Mouse (Mus musculus): Measurements from ENCODE around the gene Mfsd12. TPM values are rescaled to one million over a fixed set of nuclear protein-coding genes. Genes with fewer than 3 reads are reported as not detected.
A peak's percentile ranks its signal among the peaks of the same experiment; 100 is the strongest.

Mfsd12 gene
- polyA plus RNA-seq, 1 experiment from 2014 or later, result 11.5 TPM

GRCm38 (mm10) chr10:81340551-81341332, 16.5 kb upstream of the Mfsd12 start:
- no peak overlapping the region for H3K9ac ChIP-seq (replicated peaks; ENCODE audit: low read depth, low read length)
- no peak overlapping the region for H3K4me3 ChIP-seq (replicated peaks; ENCODE audit: low read length)
- 41% methylated on average over 17 of the region's 17 CpGs for WGBS
- peaks cover 35% of the 10 kb centered on the region for H3K27me3 ChIP-seq (replicated peaks; ENCODE audit: control insufficient read depth, insufficient read depth, low read length)
- H3K4me2 ChIP-seq (ENCODE audit: low read length), result no peak overlapping the region
- H3K9me3 ChIP-seq (ENCODE audit: control insufficient read depth, low read length), result no peaks in the 10 kb centered on the region
- peaks cover 6% of the 10 kb centered on the region for H3K4me1 ChIP-seq (replicated peaks; ENCODE audit: control insufficient read depth, insufficient read depth, low read length)
- no peaks in the 10 kb centered on the region for H3K36me3 ChIP-seq (ENCODE audit: control insufficient read depth, insufficient read depth)
- no peak for ATAC-seq
- no peak overlapping the region for H3K27ac ChIP-seq (ENCODE audit: low read length)

- Histone ChIP-seq H3K27ac (ENCODE audit: low read length) (no peak overlapping the region), H3K36me3 (ENCODE audit: control insufficient read depth, insufficient read depth) (no peaks in the 10 kb centered on the region), H3K4me2 (ENCODE audit: low read length) (no peak overlapping the region), H3K4me1 (replicated peaks; ENCODE audit: control insufficient read depth, insufficient read depth, low read length) (peaks cover 7% of the 10 kb centered on the region), H3K9ac (replicated peaks; ENCODE audit: low read depth, low read length) (no peak overlapping the region), H3K4me3 (replicated peaks; ENCODE audit: low read length) (no peak overlapping the region), H3K9me3 (ENCODE audit: control insufficient read depth, low read length) (no peaks in the 10 kb centered on the region), H3K27me3 (replicated peaks; ENCODE audit: control insufficient read depth, insufficient read depth, low read length) (peaks cover 35% of the 10 kb centered on the region)
- 32% methylated on average over 16 of the region's 16 CpGs for WGBS
- ATAC-seq, result no peak
Observed at GRCm38 (mm10) chr10:81341333-81341949, 15.8 kb upstream of the Mfsd12 start.

GRCm38 (mm10) chr10:81342686-81343505, 14.4 kb upstream of the Mfsd12 start, which contains the start of gene Gipc3:
Gene Gipc3, minus strand, starts transcription at chr10:81343266.
- H3K4me2 ChIP-seq (ENCODE audit: low read length), result peak within 1 kb of the TSS; percentile 57
- 6% methylated on average over 58 of the region's 67 CpGs for WGBS
- H3K27me3 ChIP-seq (replicated peaks; ENCODE audit: control insufficient read depth, insufficient read depth, low read length), result peaks cover 38% of the 10 kb centered on the region
- H3K4me1 ChIP-seq (replicated peaks; ENCODE audit: control insufficient read depth, insufficient read depth, low read length), result peaks cover 15% of the 10 kb centered on the region
- no peak for ATAC-seq
- H3K36me3 ChIP-seq (ENCODE audit: control insufficient read depth, insufficient read depth), result no peaks in the 10 kb centered on the region
- no peaks in the 10 kb centered on the region for H3K9me3 ChIP-seq (ENCODE audit: control insufficient read depth, low read length)
- peak within 1 kb of the TSS; percentile 41 for H3K4me3 ChIP-seq (replicated peaks; ENCODE audit: low read length)
- peak within 1 kb of the TSS; percentile 45 for H3K9ac ChIP-seq (replicated peaks; ENCODE audit: low read depth, low read length)
- no peak within 1 kb of the TSS for H3K27ac ChIP-seq (ENCODE audit: low read length)

GRCm38 (mm10) chr10:81344421-81345161, 12.7 kb upstream of the Mfsd12 start:
- 52% methylated on average over 8 of the region's 8 CpGs for WGBS
- H3K36me3 ChIP-seq (ENCODE audit: control insufficient read depth, insufficient read depth), result no peaks in the 10 kb centered on the region
- ATAC-seq, result no peak

GRCm38 (mm10) chr10:81345162-81345534, 12.1 kb upstream of the Mfsd12 start:
- no peak for ATAC-seq
- 86% methylated on average over 4 of the region's 4 CpGs for WGBS
- H3K4me2 ChIP-seq (ENCODE audit: low read length), result no peak overlapping the region
- no peak overlapping the region for H3K27ac ChIP-seq (ENCODE audit: low read length)
- H3K4me1 ChIP-seq (replicated peaks; ENCODE audit: control insufficient read depth, insufficient read depth, low read length), result peaks cover 24% of the 10 kb centered on the region
- no peaks in the 10 kb centered on the region for H3K36me3 ChIP-seq (ENCODE audit: control insufficient read depth, insufficient read depth)
- H3K27me3 ChIP-seq (replicated peaks; ENCODE audit: control insufficient read depth, insufficient read depth, low read length), result peaks cover 38% of the 10 kb centered on the region
- H3K9ac ChIP-seq (replicated peaks; ENCODE audit: low read depth, low read length), result no peak overlapping the region
- H3K4me3 ChIP-seq (replicated peaks; ENCODE audit: low read length), result no peak overlapping the region
- no peaks in the 10 kb centered on the region for H3K9me3 ChIP-seq (ENCODE audit: control insufficient read depth, low read length)

More at GRCm38 (mm10) chr10:81344421-81345161, 12.7 kb upstream of the Mfsd12 start:
- no peak overlapping the region for H3K4me3 ChIP-seq (replicated peaks; ENCODE audit: low read length)
- H3K27me3 ChIP-seq (replicated peaks; ENCODE audit: control insufficient read depth, insufficient read depth, low read length), result peaks cover 38% of the 10 kb centered on the region
- H3K4me2 ChIP-seq (ENCODE audit: low read length), result no peak overlapping the region
- no peak overlapping the region for H3K27ac ChIP-seq (ENCODE audit: low read length)
- H3K9me3 ChIP-seq (ENCODE audit: control insufficient read depth, low read length), result no peaks in the 10 kb centered on the region
- H3K4me1 ChIP-seq (replicated peaks; ENCODE audit: control insufficient read depth, insufficient read depth, low read length), result peaks cover 19% of the 10 kb centered on the region
- H3K9ac ChIP-seq (replicated peaks; ENCODE audit: low read depth, low read length), result no peak overlapping the region

- Histone ChIP-seq H3K9ac (replicated peaks; ENCODE audit: low read depth, low read length) (peak overlapping the region; percentile 45), H3K36me3 (ENCODE audit: control insufficient read depth, insufficient read depth) (no peaks in the 10 kb centered on the region), H3K27me3 (replicated peaks; ENCODE audit: control insufficient read depth, insufficient read depth, low read length) (peaks cover 34% of the 10 kb centered on the region), H3K4me1 (replicated peaks; ENCODE audit: control insufficient read depth, insufficient read depth, low read length) (peaks cover 28% of the 10 kb centered on the region), H3K4me2 (ENCODE audit: low read length) (peak overlapping the region; percentile 59), H3K4me3 (replicated peaks; ENCODE audit: low read length) (peak overlapping the region; percentile 37), H3K9me3 (ENCODE audit: control insufficient read depth, low read length) (no peaks in the 10 kb centered on the region), H3K27ac (ENCODE audit: low read length) (no peak overlapping the region)
- 9% methylated on average over 53 of the region's 55 CpGs for WGBS
- no peak for ATAC-seq
Observed at GRCm38 (mm10) chr10:81346453-81347067, 10.7 kb upstream of the Mfsd12 start.

- Histone ChIP-seq H3K27ac (ENCODE audit: low read length) (no peak overlapping the region), H3K4me3 (replicated peaks; ENCODE audit: low read length) (peak overlapping the region; percentile 70), H3K36me3 (ENCODE audit: control insufficient read depth, insufficient read depth) (no peaks in the 10 kb centered on the region), H3K9me3 (ENCODE audit: control insufficient read depth, low read length) (no peaks in the 10 kb centered on the region), H3K4me2 (ENCODE audit: low read length) (peak overlapping the region; percentile 95), H3K9ac (replicated peaks; ENCODE audit: low read depth, low read length) (no peak overlapping the region; the same call in 1 of the 2 replicates), H3K27me3 (replicated peaks; ENCODE audit: control insufficient read depth, insufficient read depth, low read length) (peaks cover 12% of the 10 kb centered on the region), H3K4me1 (replicated peaks; ENCODE audit: control insufficient read depth, insufficient read depth, low read length) (peaks cover 22% of the 10 kb centered on the region)
- WGBS, result 5% methylated on average over 12 of the region's 12 CpGs
- ATAC-seq, result no peak
Observed at GRCm38 (mm10) chr10:81349146-81349545, 8.1 kb upstream of the Mfsd12 start.

GRCm38 (mm10) chr10:81349961-81350350, 7.3 kb upstream of the Mfsd12 start:
- H3K9ac ChIP-seq (replicated peaks; ENCODE audit: low read depth, low read length), result peak overlapping the region; percentile 68
- H3K27ac ChIP-seq (ENCODE audit: low read length), result no peak overlapping the region
- ATAC-seq, result peak; percentile 21
- no peaks in the 10 kb centered on the region for H3K9me3 ChIP-seq (ENCODE audit: control insufficient read depth, low read length)
- peaks cover 22% of the 10 kb centered on the region for H3K4me1 ChIP-seq (replicated peaks; ENCODE audit: control insufficient read depth, insufficient read depth, low read length)
- H3K4me3 ChIP-seq (replicated peaks; ENCODE audit: low read length), result peak overlapping the region; percentile 70
- H3K27me3 ChIP-seq (replicated peaks; ENCODE audit: control insufficient read depth, insufficient read depth, low read length), result peaks cover 5% of the 10 kb centered on the region
- no peaks in the 10 kb centered on the region for H3K36me3 ChIP-seq (ENCODE audit: control insufficient read depth, insufficient read depth)
- WGBS, result under 1% methylated on average over 28 of the region's 29 CpGs
- H3K4me2 ChIP-seq (ENCODE audit: low read length), result peak overlapping the region; percentile 95
